Mouse (Mus musculus): ENCODE measurements at regions not wholly inside any gene's neighbourhood (a gene's known extent, or its start where the extent isn't known, plus 50 kb on each side); places are given as distances from the start of the nearest gene placed in this dataset.
A peak's percentile ranks its signal among the peaks of the same experiment; 100 is the strongest.

GRCm38 (mm10) chr3:52527010-52527754 lies 259.0 kb downstream of the Foxo1 start:
- TF ChIP-seq CTCF (IDR thresholded peaks at IDR 0.05; ENCODE audit: low read depth, low read length) (no peak), POLR2A (IDR thresholded peaks at IDR 0.05; ENCODE audit: extremely low read depth, insufficient read depth, low read length) (no peak)
- Histone ChIP-seq H3K9ac (ENCODE audit: low read depth, low read length) (no peak overlapping the region), H3K4me1 (ENCODE audit: control insufficient read depth, insufficient read depth, low read length) (peaks cover 23% of the 10 kb centered on the region), H3K27ac (replicated peaks; ENCODE audit: insufficient read depth, low read depth, low read length) (peak overlapping the region; percentile 37; the same call in 1 of the 2 replicates), H3K27me3 (ENCODE audit: control insufficient read depth, insufficient read depth, low read length) (no peaks in the 10 kb centered on the region), H3K36me3 (ENCODE audit: control insufficient read depth, insufficient read depth, low read length) (no peaks in the 10 kb centered on the region), H3K79me2 (ENCODE audit: control insufficient read depth, insufficient read depth, low read length) (no peaks in the 10 kb centered on the region), H3K4me3 (ENCODE audit: insufficient read depth, low read depth, low read length) (no peak overlapping the region)
- peak; percentile 96 for DNase-seq (ENCODE audit: extremely low read depth, low read depth, low spot score)
- 12% methylated on average over 14 of the region's 14 CpGs for WGBS

- H3K4me1 ChIP-seq (ENCODE audit: control insufficient read depth, insufficient read depth, low read length), result peaks cover 7% of the 10 kb centered on the region
- no peak for DNase-seq (ENCODE audit: extremely low read depth, low read depth, low spot score)
- H3K4me3 ChIP-seq (ENCODE audit: insufficient read depth, low read depth, low read length), result no peak overlapping the region
- H3K27ac ChIP-seq (replicated peaks; ENCODE audit: insufficient read depth, low read depth, low read length), result no peak overlapping the region
- no peak overlapping the region for H3K9ac ChIP-seq (ENCODE audit: low read depth, low read length)
- no peaks in the 10 kb centered on the region for H3K27me3 ChIP-seq (ENCODE audit: control insufficient read depth, insufficient read depth, low read length)
- H3K79me2 ChIP-seq (ENCODE audit: control insufficient read depth, insufficient read depth, low read length), result no peaks in the 10 kb centered on the region
- no peak for TF ChIP-seq POLR2A (IDR thresholded peaks at IDR 0.05; ENCODE audit: extremely low read depth, insufficient read depth, low read length)
- TF ChIP-seq CTCF (IDR thresholded peaks at IDR 0.05; ENCODE audit: low read depth, low read length), result no peak
- WGBS, result 89% methylated on average over 12 of the region's 12 CpGs
- H3K36me3 ChIP-seq (ENCODE audit: control insufficient read depth, insufficient read depth, low read length), result no peaks in the 10 kb centered on the region
Observed at GRCm38 (mm10) chr3:52522886-52523285, 254.8 kb downstream of the Foxo1 start.

- WGBS, result 71% methylated on average over 4 of the region's 4 CpGs
- Histone ChIP-seq H3K4me1 (ENCODE audit: control insufficient read depth, insufficient read depth, low read length) (peaks cover 5% of the 10 kb centered on the region), H3K36me3 (ENCODE audit: control insufficient read depth, insufficient read depth, low read length) (no peaks in the 10 kb centered on the region), H3K9ac (ENCODE audit: low read depth, low read length) (no peak overlapping the region), H3K4me3 (ENCODE audit: insufficient read depth, low read depth, low read length) (no peak overlapping the region), H3K27ac (replicated peaks; ENCODE audit: insufficient read depth, low read depth, low read length) (no peak overlapping the region), H3K79me2 (ENCODE audit: control insufficient read depth, insufficient read depth, low read length) (no peaks in the 10 kb centered on the region), H3K27me3 (ENCODE audit: control insufficient read depth, insufficient read depth, low read length) (no peaks in the 10 kb centered on the region)
- TF ChIP-seq CTCF (IDR thresholded peaks at IDR 0.05; ENCODE audit: low read depth, low read length) (no peak), POLR2A (IDR thresholded peaks at IDR 0.05; ENCODE audit: extremely low read depth, insufficient read depth, low read length) (no peak)
- DNase-seq (ENCODE audit: extremely low read depth, low read depth, low spot score), result no peak
Observed at GRCm38 (mm10) chr3:52520609-52520947, 252.4 kb downstream of the Foxo1 start.

DNA sequence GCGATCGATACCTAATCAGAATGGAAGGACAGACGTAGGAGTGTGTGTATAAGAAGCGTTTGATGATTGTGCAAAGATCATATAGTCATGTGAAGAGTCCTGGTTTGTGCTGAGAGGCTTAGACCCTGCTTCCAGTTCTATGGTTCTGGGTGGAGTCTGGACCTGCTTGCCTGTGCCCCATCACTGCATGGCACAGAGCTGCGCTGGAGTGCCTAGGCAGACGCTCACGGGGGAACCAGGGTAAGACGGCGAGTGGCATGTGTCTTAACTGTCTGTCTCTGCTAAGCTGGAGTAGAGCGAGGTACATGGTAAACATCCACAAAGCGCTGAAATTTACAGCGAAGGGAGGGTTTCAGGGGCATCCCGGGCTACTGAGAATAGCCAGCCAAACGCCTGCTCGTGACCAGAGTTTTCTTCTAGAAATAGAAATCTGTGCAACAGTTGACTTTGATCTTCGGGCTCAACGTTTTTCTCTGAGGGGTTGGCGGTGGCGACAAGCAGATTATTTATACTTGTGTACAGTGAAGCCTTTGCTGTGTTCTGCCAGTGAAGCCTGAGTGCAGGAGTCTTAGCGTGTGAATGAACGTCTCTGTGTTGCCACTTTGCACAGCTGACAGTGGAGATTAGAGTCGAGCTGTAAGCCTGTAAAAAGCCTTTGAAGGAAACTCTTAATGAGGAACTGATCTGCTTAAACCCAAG lies 251.9 kb downstream of the Foxo1 start:
- Histone ChIP-seq H3K36me3 (ENCODE audit: control insufficient read depth, insufficient read depth, low read length) (no peaks in the 10 kb centered on the region), H3K4me3 (ENCODE audit: insufficient read depth, low read depth, low read length) (no peak overlapping the region), H3K9ac (ENCODE audit: low read depth, low read length) (no peak overlapping the region), H3K4me1 (ENCODE audit: control insufficient read depth, insufficient read depth, low read length) (peaks cover 5% of the 10 kb centered on the region), H3K27me3 (ENCODE audit: control insufficient read depth, insufficient read depth, low read length) (no peaks in the 10 kb centered on the region), H3K27ac (replicated peaks; ENCODE audit: insufficient read depth, low read depth, low read length) (no peak overlapping the region), H3K79me2 (ENCODE audit: control insufficient read depth, insufficient read depth, low read length) (no peaks in the 10 kb centered on the region)
- no peak for DNase-seq (ENCODE audit: extremely low read depth, low read depth, low spot score)
- TF ChIP-seq CTCF (IDR thresholded peaks at IDR 0.05; ENCODE audit: low read depth, low read length) (no peak), POLR2A (IDR thresholded peaks at IDR 0.05; ENCODE audit: extremely low read depth, insufficient read depth, low read length) (no peak)
- 86% methylated on average over 22 of the region's 22 CpGs for WGBS

- no peaks in the 10 kb centered on the region for H3K27me3 ChIP-seq (ENCODE audit: control insufficient read depth, insufficient read depth, low read length)
Observed at GRCm38 (mm10) chr3:52517808-52518207, 249.7 kb downstream of the Foxo1 start.

GRCm38 (mm10) chr3:52516691-52517090 lies 248.6 kb downstream of the Foxo1 start:
- Histone ChIP-seq H3K4me1 (ENCODE audit: control insufficient read depth, insufficient read depth, low read length) (peaks cover 5% of the 10 kb centered on the region), H3K27me3 (ENCODE audit: control insufficient read depth, insufficient read depth, low read length) (no peaks in the 10 kb centered on the region), H3K4me3 (ENCODE audit: insufficient read depth, low read depth, low read length) (no peak overlapping the region), H3K79me2 (ENCODE audit: control insufficient read depth, insufficient read depth, low read length) (no peaks in the 10 kb centered on the region), H3K36me3 (ENCODE audit: control insufficient read depth, insufficient read depth, low read length) (no peaks in the 10 kb centered on the region), H3K9ac (ENCODE audit: low read depth, low read length) (no peak overlapping the region), H3K27ac (replicated peaks; ENCODE audit: insufficient read depth, low read depth, low read length) (no peak overlapping the region)
- peak; percentile 52 for DNase-seq (ENCODE audit: extremely low read depth, low read depth, low spot score)
- TF ChIP-seq POLR2A (IDR thresholded peaks at IDR 0.05; ENCODE audit: extremely low read depth, insufficient read depth, low read length), result no peak
- TF ChIP-seq CTCF (IDR thresholded peaks at IDR 0.05; ENCODE audit: low read depth, low read length), result no peak
- WGBS, result 80% methylated on average over 5 of the region's 5 CpGs

More at GRCm38 (mm10) chr3:52517808-52518207, 249.7 kb downstream of the Foxo1 start:
- WGBS, result 21% methylated on average over 3 of the region's 3 CpGs
- H3K9ac ChIP-seq (ENCODE audit: low read depth, low read length), result no peak overlapping the region
- peak; percentile 74 for DNase-seq (ENCODE audit: extremely low read depth, low read depth, low spot score)
- no peak overlapping the region for H3K27ac ChIP-seq (replicated peaks; ENCODE audit: insufficient read depth, low read depth, low read length)
- H3K4me1 ChIP-seq (ENCODE audit: control insufficient read depth, insufficient read depth, low read length), result peaks cover 5% of the 10 kb centered on the region
- no peaks in the 10 kb centered on the region for H3K79me2 ChIP-seq (ENCODE audit: control insufficient read depth, insufficient read depth, low read length)
- no peak overlapping the region for H3K4me3 ChIP-seq (ENCODE audit: insufficient read depth, low read depth, low read length)
- no peaks in the 10 kb centered on the region for H3K36me3 ChIP-seq (ENCODE audit: control insufficient read depth, insufficient read depth, low read length)
- TF ChIP-seq POLR2A (IDR thresholded peaks at IDR 0.05; ENCODE audit: extremely low read depth, insufficient read depth, low read length) (no peak), CTCF (IDR thresholded peaks at IDR 0.05; ENCODE audit: low read depth, low read length) (no peak)
